Mouse (Mus musculus) CH12.LX (cell line): ENCODE data around the gene Pigo. TPM values are rescaled to one million over a fixed set of nuclear protein-coding genes. Genes with fewer than 3 reads are reported as not detected.

Experiments used
- DNase-seq: peaks from one replicate; pipeline ENCODE4 v3.0.0-alpha.2; 2013; ENCODE audit errors: extremely low read depth
- H3K27ac ChIP-seq: 2 replicates; pipeline ENCODE4 v1.5.1; 2012; ENCODE audit warnings: low read depth, mild to moderate bottlenecking, control low read depth, moderate library complexity; ENCODE audit not compliant: insufficient read depth
- H3K27me3 ChIP-seq: replicated peaks from 2 replicates; pipeline ENCODE3; 2012; ENCODE audit warnings: inconsistent platforms
- H3K36me3 ChIP-seq, 2 experiments: replicated peaks in 1 of 2; 2 replicates each; pipeline versions ENCODE3 to v1.6.1; 2012; ENCODE audit warnings: inconsistent platforms in 1 of 2, low read length in 1 of 2, mild to moderate bottlenecking in 1 of 2, mixed read lengths in 1 of 2, moderate library complexity in 1 of 2; ENCODE audit not compliant: control insufficient read depth in 1 of 2, insufficient read depth in 1 of 2
- H3K4me1 ChIP-seq, 2 experiments: 2 replicates each; pipeline ENCODE4 v1.6.1; 2012; ENCODE audit warnings: inconsistent platforms in 1 of 2, moderate library complexity in 1 of 2; ENCODE audit not compliant: insufficient read depth in 2 of 2, control insufficient read depth in 1 of 2
- H3K4me2 ChIP-seq: 2 replicates; pipeline ENCODE4 v1.6.1; 2012; ENCODE audit warnings: low read depth, mild to moderate bottlenecking, control low read depth; ENCODE audit not compliant: poor library complexity, insufficient read depth, severe bottlenecking
- H3K4me3 ChIP-seq, 3 experiments: fragments of 150-350 bp in 1 of 3; sonication (generic) in 1 of 3; replicated peaks in 1 of 3; 2 replicates each; pipeline versions ENCODE3 to v1.5.1; 2011 to 2012; ENCODE audit warnings: low read depth in 2 of 3, low read length in 2 of 3, mild to moderate bottlenecking in 2 of 3, moderate library complexity in 2 of 3, control low read depth in 1 of 3, improper control_type of control experiment in 1 of 3, inconsistent platforms in 1 of 3, mixed read lengths in 1 of 3; ENCODE audit not compliant: poor library complexity in 1 of 3
- H3K79me2 ChIP-seq: replicated peaks from 2 replicates; pipeline ENCODE4 v1.6.1; 2012; ENCODE audit warnings: mild to moderate bottlenecking, moderate library complexity; ENCODE audit not compliant: control insufficient read depth, poor library complexity, insufficient read depth, severe bottlenecking; ENCODE audit errors: extremely low read depth
- H3K9ac ChIP-seq: 2 replicates; pipeline ENCODE4 v1.6.1; 2012; ENCODE audit warnings: low read depth, mild to moderate bottlenecking, control low read depth, moderate library complexity; ENCODE audit not compliant: insufficient read depth
- H3K9me3 ChIP-seq: replicated peaks from 2 replicates; pipeline ENCODE3; 2012; ENCODE audit warnings: low read length, inconsistent platforms, mixed read lengths
- BHLHE40 ChIP-seq: IDR thresholded peaks from 2 replicates; pipeline ENCODE4 v1.6.1; 2011; ENCODE audit warnings: mild to moderate bottlenecking, low read depth, low read length, improper control_type of control experiment
- CHD2 ChIP-seq: IDR thresholded peaks from 2 replicates; pipeline ENCODE4 v1.6.1; 2011; ENCODE audit warnings: low read length, improper control_type of control experiment
- CTCF ChIP-seq, 2 experiments: IDR thresholded peaks in 1 of 2; conservative IDR thresholded peaks in 1 of 2; 2 replicates each; pipeline ENCODE4 v1.5.1; 2011 to 2012; ENCODE audit warnings: low read depth in 2 of 2, low read length in 2 of 2, improper control_type of control experiment in 1 of 2, inconsistent platforms in 1 of 2, mild to moderate bottlenecking in 1 of 2, moderate library complexity in 1 of 2
- E2F4 ChIP-seq: IDR thresholded peaks from 2 replicates; pipeline ENCODE4 v1.6.1; 2011; ENCODE audit warnings: low read depth, low read length, improper control_type of control experiment; ENCODE audit not compliant: insufficient replicate concordance
- GABPA ChIP-seq: IDR thresholded peaks from 2 replicates; pipeline ENCODE4 v1.6.1; 2012; ENCODE audit warnings: low read depth, low read length, improper control_type of control experiment, inconsistent platforms; ENCODE audit not compliant: insufficient replicate concordance
- HCFC1 ChIP-seq: IDR thresholded peaks from 2 replicates; pipeline ENCODE4 v1.6.1; 2012; ENCODE audit warnings: low read depth, mild to moderate bottlenecking, inconsistent platforms, low read length, improper control_type of control experiment
- IRF4 ChIP-seq: IDR thresholded peaks from 2 replicates; pipeline ENCODE4 v1.6.1; 2014; ENCODE audit warnings: low read depth, mild to moderate bottlenecking, inconsistent platforms, low read length, improper control_type of control experiment
- JUND ChIP-seq: conservative IDR thresholded peaks from 2 replicates; pipeline ENCODE4 v1.6.1; 2011; ENCODE audit warnings: low read depth, low read length, improper control_type of control experiment
- MAX ChIP-seq: IDR thresholded peaks from 2 replicates; pipeline ENCODE4 v1.6.1; 2011; ENCODE audit warnings: low read length, improper control_type of control experiment
- MAZ ChIP-seq: IDR thresholded peaks from 2 replicates; pipeline ENCODE4 v1.6.1; 2012; ENCODE audit warnings: low read depth, mild to moderate bottlenecking, inconsistent platforms, low read length, improper control_type of control experiment, moderate library complexity
- MEF2A ChIP-seq: IDR thresholded peaks from 2 replicates; pipeline ENCODE4 v1.6.1; 2014; ENCODE audit warnings: low read depth, mild to moderate bottlenecking, inconsistent platforms, low read length, improper control_type of control experiment, borderline replicate concordance
- MXI1 ChIP-seq: IDR thresholded peaks from 2 replicates; pipeline ENCODE4 v1.6.1; 2011; ENCODE audit warnings: mild to moderate bottlenecking, low read depth, low read length, improper control_type of control experiment
- NELFE ChIP-seq: IDR thresholded peaks from 2 replicates; pipeline ENCODE4 v1.6.1; 2011; ENCODE audit warnings: low read depth, low read length, improper control_type of control experiment
- PAX5 ChIP-seq: IDR thresholded peaks from 2 replicates; pipeline ENCODE4 v1.6.1; 2012; ENCODE audit warnings: low read length, inconsistent platforms, mixed read lengths
- POLR2A ChIP-seq: IDR thresholded peaks from 2 replicates; pipeline ENCODE4 v1.6.1; 2011; ENCODE audit warnings: low read depth, mild to moderate bottlenecking, improper control_type of control experiment, low read length
- RCOR1 ChIP-seq: conservative IDR thresholded peaks from 2 replicates; pipeline ENCODE4 v1.6.1; 2012; ENCODE audit warnings: low read depth, mild to moderate bottlenecking, inconsistent platforms, low read length, improper control_type of control experiment
- TCF12 ChIP-seq: IDR thresholded peaks from 2 replicates; pipeline ENCODE4 v1.6.1; 2014; ENCODE audit warnings: low read depth, mild to moderate bottlenecking, inconsistent platforms, low read length, improper control_type of control experiment
- UBTF ChIP-seq: IDR thresholded peaks from 2 replicates; pipeline ENCODE4 v1.6.1; 2012; ENCODE audit warnings: low read depth, mild to moderate bottlenecking, inconsistent platforms, low read length, improper control_type of control experiment, moderate library complexity
- USF1 ChIP-seq: IDR thresholded peaks from 2 replicates; pipeline ENCODE4 v1.6.1; 2014; ENCODE audit warnings: low read depth, mild to moderate bottlenecking, inconsistent platforms, low read length, improper control_type of control experiment
- dilution Hi-C: fragments of 300-500 bp; cut with MboI; formaldehyde crosslinking; loops from 2 replicates; pipeline ENCODE4 v1.14.3; 2020; ENCODE audit warnings: low sequenced_read_pairs; ENCODE audit not compliant: extremely low pct_unique_long_range_greater_than_20kb, extremely low pct_ligation_motif_present
- in situ Hi-C: fragments of 300-500 bp; cut with MboI; formaldehyde crosslinking; loops from 3 replicates; pipeline ENCODE4 v1.14.3; 2019; ENCODE audit warnings: low sequenced_read_pairs, low pct_ligation_motif_present, low pct_unique_long_range_greater_than_20kb, mixed read lengths
- polyA plus RNA-seq: library from polyadenylated mRNA; unstranded; fragments of >175 nt; gene quantifications from 2 replicates; pipeline ENCODE4 v1.2.1, GENCODE M21; 2012; ENCODE audit warnings: low read depth; ENCODE audit not compliant: insufficient read length
- total RNA-seq, 2 experiments: library from RNA; depleted of rRNA; stranded (reverse); fragments of 300-350 nt in 1 of 2; fragments of >200 nt in 1 of 2; gene quantifications; 2 replicates each; pipeline ENCODE4 v1.2.3; 2012 to 2014

Gene Pigo
- total and polyA plus RNA-seq, 3 experiments: 8.0 to 19.4 (median 18.7) TPM

- Histone ChIP-seq H3K36me3 (peaks cover 58 to 75% of the 10 kb centered on the region in 2 experiments), H3K4me1 (peaks cover 3 to 5% of the 10 kb centered on the region in 2 experiments; a peak in 3 of 4 replicates), H3K9me3 (no peaks in the 10 kb centered on the region), H3K27ac (no peak overlapping the region), H3K79me2 (no peaks in the 10 kb centered on the region), H3K4me3 (no peak overlapping the region), H3K4me2 (no peak overlapping the region), H3K9ac (no peak overlapping the region), H3K27me3 (no peaks in the 10 kb centered on the region)
- TF ChIP-seq CTCF (conservative IDR thresholded peaks at IDR 0.05 in 1 of 2, IDR thresholded peaks at IDR 0.05 in 1 of 2; ENCODE audit: low read depth in 2 of 2, low read length in 2 of 2) (no peak), UBTF (no peak), MXI1 (no peak), RCOR1 (no peak), BHLHE40 (no peak), TCF12 (no peak)
- dilution Hi-C loops (no loop called here), in situ Hi-C loops (loop anchor here (25.0 kb wide), 1 partner anchor 543 kb away; the partner anchor contains the start of genes Creb3 and Tln1)
- DNase-seq: no peak
Measured at GRCm38 (mm10) chr4:43019176-43019575, 6.4 kb downstream of the Pigo start.

GRCm38 (mm10) chr4:43018156-43018555 lies 7.5 kb downstream of the Pigo start:
- dilution Hi-C loops (no loop called here), in situ Hi-C loops (loop anchor here (25.0 kb wide), 1 partner anchor 544 kb away; the partner anchor contains the start of genes Creb3 and Tln1)
- H3K36me3 ChIP-seq: peaks cover 55 to 65% of the 10 kb centered on the region in 2 experiments
- H3K79me2 ChIP-seq: no peaks in the 10 kb centered on the region
- H3K27me3 ChIP-seq: no peaks in the 10 kb centered on the region
- no peak overlapping the region for H3K4me3 ChIP-seq
- DNase-seq: no peak
- H3K9me3 ChIP-seq: no peaks in the 10 kb centered on the region
- no peak overlapping the region for H3K27ac ChIP-seq
- no peaks in the 10 kb centered on the region for H3K4me1 ChIP-seq
- no peak overlapping the region for H3K4me2 ChIP-seq
- TF ChIP-seq MEF2A: no peak
- no peak for TF ChIP-seq USF1
- no peak for TF ChIP-seq POLR2A
- TF ChIP-seq E2F4: no peak
- TF ChIP-seq MAX: no peak
- no peak for TF ChIP-seq MAZ
- no peak for TF ChIP-seq UBTF
- TF ChIP-seq, all 38 proteins: peak for 0
- H3K9ac ChIP-seq: no peak overlapping the region

DNA sequence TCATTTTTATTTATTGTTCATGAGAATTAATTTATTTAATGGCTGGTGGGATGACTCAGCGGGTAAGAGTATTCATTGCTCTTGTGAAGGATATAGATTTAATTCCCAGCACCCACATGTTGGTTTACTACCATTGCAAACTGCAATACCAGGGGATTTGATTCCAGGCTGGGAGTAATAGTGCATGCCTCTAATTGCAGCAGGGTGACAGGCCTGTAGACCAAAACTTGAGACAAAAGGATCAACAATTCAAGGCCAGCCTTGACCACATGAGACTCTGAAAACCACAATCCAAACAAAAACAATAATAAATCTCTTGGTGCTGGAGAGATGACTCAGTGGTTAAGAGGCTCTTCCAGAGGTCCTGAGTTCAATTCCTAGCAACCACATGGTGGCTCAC lies 13.5 kb downstream of the Pigo start:
- dilution Hi-C loops: no loop called here
- Histone ChIP-seq H3K27me3 (no peaks in the 10 kb centered on the region), H3K79me2 (no peaks in the 10 kb centered on the region), H3K9ac (no peak overlapping the region), H3K4me3 (no peak overlapping the region), H3K9me3 (no peaks in the 10 kb centered on the region), H3K27ac (no peak overlapping the region), H3K4me2 (no peak overlapping the region), H3K36me3 (peaks cover 6 to 21% of the 10 kb centered on the region in 2 experiments), H3K4me1 (peaks cover 7 to 12% of the 10 kb centered on the region in 2 experiments; a peak in 3 of 4 replicates)
- DNase-seq: no peak
- TF ChIP-seq GABPA (no peak), USF1 (no peak), HCFC1 (no peak), CTCF (conservative IDR thresholded peaks at IDR 0.05 in 1 of 2, IDR thresholded peaks at IDR 0.05 in 1 of 2; ENCODE audit: low read depth in 2 of 2, low read length in 2 of 2) (no peak), JUND (no peak), NELFE (no peak), CHD2 (no peak), MEF2A (no peak), IRF4 (no peak), PAX5 (no peak)
- in situ Hi-C loops: loop anchor here (25.0 kb wide), 1 partner anchor 550 kb away; the partner anchor contains the start of genes Creb3 and Tln1
